Mouse (Mus musculus) erythroid progenitor cell, adult 5-6 weeks (primary cell): ENCODE results near the gene Plcb4. TPM values are rescaled to one million over a fixed set of nuclear protein-coding genes. Genes with fewer than 3 reads are reported as not detected.
A peak's percentile ranks its signal among the peaks of the same experiment; 100 is the strongest.

Source experiments
- ATAC-seq: replicated peaks from 2 replicates; pipeline ENCODE4 v1.8.0; 2016; ENCODE audit warnings: moderate number of reproducible peaks, mild to moderate bottlenecking, moderate TSS enrichment, inconsistent platforms; ENCODE audit not compliant: poor library complexity, low FRiP score, severe bottlenecking
- total RNA-seq, 2 experiments: library from RNA; stranded (forward) in 1 of 2; stranded (reverse) in 1 of 2; fragments of 150-400 nt in 1 of 2; fragments of 186-747, 209-891 nt in 1 of 2; gene quantifications; 2 replicates each; pipeline versions ENCODE4 v1.2.3 to v1.2.4; 2015 to 2017; ENCODE audit warnings: low replicate concordance in 2 of 2

The Plcb4 gene
- total RNA-seq, 2 experiments from 2014 or later: 0.84 to 1.2 TPM

- ATAC-seq: no peak
Measured at GRCm38 (mm10) chr2:135915928-135916327, 257.1 kb downstream of the Plcb4 start.

GRCm38 (mm10) chr2:135917000-135917399 is 258.2 kb downstream of the Plcb4 start:
- no peak for ATAC-seq

GRCm38 (mm10) chr2:135918116-135918515 is 259.3 kb downstream of the Plcb4 start:
- ATAC-seq: no peak

GRCm38 (mm10) chr2:135919641-135920040 is 260.8 kb downstream of the Plcb4 start:
- ATAC-seq: no peak

- ATAC-seq: no peak
Measured at GRCm38 (mm10) chr2:135926660-135927343, 268.0 kb downstream of the Plcb4 start.

- no peak for ATAC-seq
Measured at GRCm38 (mm10) chr2:135929021-135929720, 270.4 kb downstream of the Plcb4 start.

- no peak for ATAC-seq
Measured at GRCm38 (mm10) chr2:135930696-135931095, 271.9 kb downstream of the Plcb4 start.

- ATAC-seq: no peak
Measured at GRCm38 (mm10) chr2:135932569-135932968, 273.8 kb downstream of the Plcb4 start.

- ATAC-seq: no peak
Measured at GRCm38 (mm10) chr2:135936376-135936775, 277.6 kb downstream of the Plcb4 start.

- no peak for ATAC-seq
Measured at GRCm38 (mm10) chr2:135937646-135938045, 278.8 kb downstream of the Plcb4 start.

- ATAC-seq: no peak
Measured at GRCm38 (mm10) chr2:135939933-135940332, 281.1 kb downstream of the Plcb4 start.

GRCm38 (mm10) chr2:135947839-135948238 is 289.0 kb downstream of the Plcb4 start:
- no peak for ATAC-seq

GRCm38 (mm10) chr2:135954760-135955548 is 296.1 kb downstream of the Plcb4 start:
- ATAC-seq: no peak

- ATAC-seq: no peak
Measured at GRCm38 (mm10) chr2:135955796-135956195, 297.0 kb downstream of the Plcb4 start.

GRCm38 (mm10) chr2:135957689-135958088 is 298.9 kb downstream of the Plcb4 start:
- ATAC-seq: peak; percentile 67

GRCm38 (mm10) chr2:135958453-135958852 is 299.6 kb downstream of the Plcb4 start:
- no peak for ATAC-seq

- no peak for ATAC-seq
Measured at GRCm38 (mm10) chr2:135963089-135963488, 304.3 kb downstream of the Plcb4 start.

GRCm38 (mm10) chr2:135966871-135967557 is 308.2 kb downstream of the Plcb4 start:
- no peak for ATAC-seq

- ATAC-seq: no peak
Measured at GRCm38 (mm10) chr2:135968159-135968558, 309.3 kb downstream of the Plcb4 start.

GRCm38 (mm10) chr2:135970902-135971301 is 312.1 kb downstream of the Plcb4 start:
- ATAC-seq: no peak
